Mouse (Mus musculus) kidney, adult 9 months (tissue): ENCODE results near the gene Cox19.
A peak's percentile ranks its signal among the peaks of the same experiment; 100 is the strongest.
"Not testable (repeated sequence)": the region's sequence is repeated elsewhere in the genome, so short reads cannot be mapped to it uniquely, and the experiment has no call there.

Experiments
- DNase-seq: peaks from one replicate; pipeline ENCODE4 v3.0.0; 2022

Cox19 gene

GRCm38 (mm10) chr5:139359244-139359643 lies 8.0 kb upstream of the Cox19 start:
- DNase-seq = no peak

- DNase-seq = peak; percentile 71
Observed at GRCm38 (mm10) chr5:139358653-139359052, 7.4 kb upstream of the Cox19 start.

- peak; percentile 92 for DNase-seq
Observed at GRCm38 (mm10) chr5:139355235-139355772, 4.1 kb upstream of the Cox19 start.

- no peak for DNase-seq
Observed at GRCm38 (mm10) chr5:139353946-139354345, 2.7 kb upstream of the Cox19 start.

- no peak for DNase-seq
Observed at GRCm38 (mm10) chr5:139353496-139353895, 2.3 kb upstream of the Cox19 start.

GRCm38 (mm10) chr5:139352317-139352716 lies 1.1 kb upstream of the Cox19 start, which contains the start of gene Cyp2w1:
TSS of gene Cyp2w1 (plus strand) at chr5:139352617.
- DNase-seq = no peak

GRCm38 (mm10) chr5:139351628-139352027 lies 410 bp upstream of the Cox19 start:
- no peak for DNase-seq

GRCm38 (mm10) chr5:139349713-139350112 lies 1.5 kb downstream of the Cox19 start:
- no peak for DNase-seq

- peak; percentile 79 for DNase-seq
Observed at GRCm38 (mm10) chr5:139347225-139347624, 4.0 kb downstream of the Cox19 start.

GRCm38 (mm10) chr5:139345364-139345714 lies 5.9 kb downstream of the Cox19 start:
- DNase-seq = no peak

GRCm38 (mm10) chr5:139344687-139345363 lies 6.4 kb downstream of the Cox19 start:
- peak; percentile 98 for DNase-seq

- peak; percentile 79 for DNase-seq
Observed at GRCm38 (mm10) chr5:139344021-139344686, 7.1 kb downstream of the Cox19 start.

GRCm38 (mm10) chr5:139338891-139339290 lies 12.3 kb downstream of the Cox19 start:
- no peak for DNase-seq

- peak; percentile 58 for DNase-seq
Observed at GRCm38 (mm10) chr5:139338403-139338802, 12.8 kb downstream of the Cox19 start.

GRCm38 (mm10) chr5:139337826-139338370 lies 13.3 kb downstream of the Cox19 start:
- DNase-seq = no peak

GRCm38 (mm10) chr5:139335634-139336033 lies 15.6 kb downstream of the Cox19 start:
- DNase-seq = no peak

GRCm38 (mm10) chr5:139334394-139334793 lies 16.8 kb downstream of the Cox19 start:
- not testable (repeated sequence) for DNase-seq

- peak; percentile 60 for DNase-seq
Observed at GRCm38 (mm10) chr5:139333301-139334013, 17.8 kb downstream of the Cox19 start.

- no peak for DNase-seq
Observed at GRCm38 (mm10) chr5:139332590-139333272, 18.5 kb downstream of the Cox19 start.

- peak; percentile 93 for DNase-seq
Observed at GRCm38 (mm10) chr5:139331742-139332141, 19.5 kb downstream of the Cox19 start.

- DNase-seq = no peak
Observed at GRCm38 (mm10) chr5:139330766-139331165, 20.5 kb downstream of the Cox19 start.

- no peak for DNase-seq
Observed at GRCm38 (mm10) chr5:139327634-139328020, 23.6 kb downstream of the Cox19 start.
